Mouse (Mus musculus) forebrain, embryonic 12.5 days (tissue): Measurements from ENCODE around the gene Pnmal1. TPM values are rescaled to one million over a fixed set of nuclear protein-coding genes. Genes with fewer than 3 reads are reported as not detected.

ENCODE experiments used
- ATAC-seq: fragments of 200-750 bp; cut with Nextera tagmentation; 2 replicates; pipeline ENCODE4 v1.8.0; 2017; ENCODE audit warnings: moderate TSS enrichment; ENCODE audit not compliant: low FRiP score
- H3K27ac ChIP-seq: fragments of 300-500 bp; sonication (generic); 2 replicates; pipeline ENCODE4 v1.5.1; 2016; ENCODE audit warnings: mild to moderate bottlenecking
- H3K27me3 ChIP-seq: fragments of 300-500 bp; sonication (generic); 2 replicates; pipeline ENCODE4 v1.6.1; 2016; ENCODE audit warnings: mild to moderate bottlenecking
- H3K36me3 ChIP-seq: fragments of 300-500 bp; sonication (generic); replicated peaks from 2 replicates; pipeline ENCODE4 v1.6.1; 2016; ENCODE audit warnings: mild to moderate bottlenecking
- H3K4me1 ChIP-seq: fragments of 300-500 bp; sonication (generic); 2 replicates; pipeline ENCODE4 v1.6.1; 2016
- H3K4me2 ChIP-seq: fragments of 300-500 bp; sonication (generic); 2 replicates; pipeline ENCODE4 v1.6.1; 2016; ENCODE audit warnings: mild to moderate bottlenecking, moderate library complexity
- H3K4me3 ChIP-seq: fragments of 300-500 bp; sonication (generic); replicated peaks from 2 replicates; pipeline ENCODE4 v1.5.1; 2016; ENCODE audit warnings: mild to moderate bottlenecking
- H3K9ac ChIP-seq: fragments of 300-500 bp; sonication (generic); 2 replicates; pipeline ENCODE4 v1.6.1; 2016; ENCODE audit warnings: mild to moderate bottlenecking
- H3K9me3 ChIP-seq: fragments of 300-500 bp; sonication (generic); 2 replicates; pipeline ENCODE4 v1.6.1; 2016
- WGBS: fragments of 180-500 bp; shearing (Covaris S2); methylation state at CpG from one replicate; pipeline ENCODE4 v1.1.7; 2016; 5-methylcytosine and 5-hydroxymethylcytosine counted together
- polyA plus RNA-seq: library from polyadenylated mRNA; unstranded; fragments of >200 nt; fragmentation: Nextera tagmentation; extraction: Ambion mirVana; gene quantifications from 2 replicates; pipeline ENCODE4 v1.2.1, GENCODE M21; 2016

Pnmal1 gene
- polyA plus RNA-seq, 1 experiment from 2014 or later = 32.3 TPM

DNA sequence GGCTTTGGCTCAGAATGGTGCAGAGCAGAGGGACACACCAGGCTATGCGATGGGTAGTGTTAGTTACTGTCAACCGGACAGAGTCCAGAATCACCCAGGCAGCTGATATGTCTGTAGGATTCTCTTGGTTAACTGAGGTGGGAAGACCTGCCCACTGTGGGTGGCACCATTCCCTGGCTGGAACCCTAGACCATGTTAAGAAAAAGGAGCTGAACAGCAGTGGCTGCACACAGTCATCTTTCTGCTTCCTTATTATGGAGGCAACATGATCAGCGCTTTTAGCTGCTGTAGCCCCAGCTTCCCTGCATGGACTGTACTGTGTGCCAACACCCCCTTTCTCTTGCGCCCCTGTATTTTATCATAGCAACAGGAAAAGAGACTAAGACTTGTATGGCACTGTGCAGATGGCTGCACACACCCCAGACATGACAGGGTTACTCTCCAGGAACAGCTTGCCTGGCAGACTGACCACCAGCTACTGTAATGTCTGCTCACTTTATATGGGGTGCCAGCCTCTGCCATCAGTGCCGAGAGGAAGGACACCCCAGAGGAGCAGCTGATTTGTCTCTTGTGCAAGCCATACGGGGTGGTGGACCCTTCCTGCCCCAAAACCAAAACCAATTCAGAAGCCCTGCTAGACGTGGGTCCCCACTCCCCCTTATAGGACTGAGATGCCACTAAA lies 52.6 kb downstream of the Pnmal1 start:
- Histone ChIP-seq H3K9me3 (no peaks in the 10 kb centered on the region), H3K27me3 (no peaks in the 10 kb centered on the region), H3K36me3 (peaks cover 99% of the 10 kb centered on the region), H3K4me2 (no peak overlapping the region), H3K4me3 (no peak overlapping the region), H3K9ac (no peak overlapping the region), H3K27ac (no peak overlapping the region), H3K4me1 (no peaks in the 10 kb centered on the region)
- ATAC-seq = no peak
- WGBS = 92% methylated on average over 7 of the region's 7 CpGs

Other genes with a start within 250 kb of the Pnmal1 start
- not detected in 2 replicates for gene Ceacam9, start 237.8 kb upstream of the Pnmal1 start, polyA plus RNA-seq
- 254 and 263 TPM in 2 replicates for gene Ap2s1, start 221.3 kb upstream of the Pnmal1 start, polyA plus RNA-seq
- gene Slc1a5, start 178.3 kb upstream of the Pnmal1 start, polyA plus RNA-seq = 30.6 and 32.0 TPM in 2 replicates
- 176 and 180 TPM in 2 replicates for gene Strn4, start 143.8 kb upstream of the Pnmal1 start, polyA plus RNA-seq
- gene Fkrp, start 142.9 kb upstream of the Pnmal1 start, polyA plus RNA-seq = 30.5 and 31.4 TPM in 2 replicates
- 10.0 and 10.9 TPM in 2 replicates for gene Prkd2, start 116.8 kb upstream of the Pnmal1 start, polyA plus RNA-seq
- 2.6 and 3.2 TPM in 2 replicates for gene Dact3, start 84.4 kb upstream of the Pnmal1 start, polyA plus RNA-seq
- gene Gng8, start 67.9 kb upstream of the Pnmal1 start, polyA plus RNA-seq = 14.7 and 16.4 TPM in 2 replicates
- 0.24 and 0.51 TPM in 2 replicates for gene Ptgir, start 53.2 kb upstream of the Pnmal1 start, polyA plus RNA-seq
- gene Calm3, start 35.6 kb upstream of the Pnmal1 start, polyA plus RNA-seq = 227 and 234 TPM in 2 replicates
- gene Pnmal2, start 15.0 kb upstream of the Pnmal1 start, polyA plus RNA-seq = 52.6 and 53.3 TPM in 2 replicates
- gene Gm42372, start 23.4 kb downstream of the Pnmal1 start, polyA plus RNA-seq = 1.6 and 1.7 TPM in 2 replicates
- gene Ccdc8, start 33.0 kb downstream of the Pnmal1 start, polyA plus RNA-seq = 9.1 and 11.5 TPM in 2 replicates
- gene Ppp5c, start 68.2 kb downstream of the Pnmal1 start, polyA plus RNA-seq = 107 and 112 TPM in 2 replicates
- gene Hif3a, start 102.7 kb downstream of the Pnmal1 start, polyA plus RNA-seq = 8.7 and 9.9 TPM in 2 replicates
- 0.26 and 0.27 TPM in 2 replicates for gene Psg16, start 114.4 kb downstream of the Pnmal1 start, polyA plus RNA-seq
- not detected in 2 replicates for gene Ceacam3, start 190.6 kb downstream of the Pnmal1 start, polyA plus RNA-seq
- gene Psg29, start 243.8 kb downstream of the Pnmal1 start, polyA plus RNA-seq = not detected in 2 replicates